Mouse (Mus musculus): Measurements from ENCODE around the gene Atxn7l3.
A peak's percentile ranks its signal among the peaks of the same experiment; 100 is the strongest.

Gene Atxn7l3

GRCm38 (mm10) chr11:102296491-102297472 is at the start of gene Atxn7l3:
Atxn7l3 (minus strand) TSS chr11:102296631.
- peak; percentile 98 to 99 for DNase-seq

DNA sequence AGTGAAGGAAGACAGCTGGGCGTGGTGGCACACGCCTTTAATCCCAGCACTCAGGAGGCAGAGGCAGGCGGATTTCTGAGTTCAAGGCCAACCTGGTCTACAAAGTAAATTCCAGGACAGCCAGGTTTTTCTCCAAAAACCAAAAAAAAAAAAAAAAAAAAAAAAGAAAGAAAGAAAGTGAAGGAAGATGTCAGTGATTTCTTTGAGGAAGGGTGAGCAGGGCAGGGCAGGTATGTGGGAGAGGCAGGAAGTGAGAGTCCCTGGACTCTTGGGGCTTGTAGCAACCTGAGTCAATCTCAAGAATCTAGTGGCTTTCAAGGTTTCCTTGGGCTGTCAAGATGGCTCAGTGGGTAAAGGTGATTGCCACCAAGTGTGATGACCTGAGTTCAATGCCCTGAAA is 48.0 kb upstream of the Atxn7l3 start:
- no peak for DNase-seq

GRCm38 (mm10) chr11:102342742-102343141 is 46.3 kb upstream of the Atxn7l3 start:
- DNase-seq = no peak

DNA sequence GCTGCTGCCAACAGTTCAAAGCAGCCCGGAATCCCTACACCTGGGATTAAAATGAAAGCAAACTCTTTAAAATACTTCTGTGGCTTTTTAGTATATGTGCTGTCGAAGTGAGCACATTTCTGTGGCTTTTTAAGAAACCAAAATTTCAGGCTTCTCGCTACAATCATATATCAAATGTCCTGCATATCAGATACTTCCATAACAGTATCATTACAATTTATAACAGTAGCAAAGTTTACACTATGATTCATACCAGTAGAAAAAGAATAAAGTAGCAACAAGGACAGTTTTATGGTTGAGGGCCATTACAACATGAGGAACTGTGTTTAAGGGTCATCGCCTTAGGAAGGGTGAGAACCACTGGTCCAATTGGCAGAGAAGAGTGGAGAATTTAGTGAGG is 44.7 kb upstream of the Atxn7l3 start:
- DNase-seq = no peak

GRCm38 (mm10) chr11:102339624-102340023 is 43.2 kb upstream of the Atxn7l3 start:
- DNase-seq = peak in 1 of 2 experiments; percentile 30

DNA sequence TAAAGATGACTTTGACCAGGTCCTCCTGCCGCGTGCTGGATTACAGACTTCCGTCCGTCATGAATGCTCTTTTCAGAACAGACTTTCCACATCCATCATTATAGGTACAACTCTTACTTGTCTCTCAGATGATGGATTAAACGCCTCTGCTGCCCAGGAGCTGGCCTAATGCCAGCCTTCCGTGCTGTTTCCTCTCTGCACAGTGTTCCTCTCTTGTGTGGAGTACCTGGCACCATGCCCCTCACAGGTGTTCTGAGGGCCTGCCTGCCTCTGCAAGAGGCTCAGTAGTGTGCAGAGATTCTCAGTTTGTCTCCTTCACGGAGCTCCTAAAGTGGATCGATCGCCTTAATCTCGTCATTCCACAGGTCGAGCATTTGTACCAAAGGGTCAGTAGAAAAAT is 42.8 kb upstream of the Atxn7l3 start:
- DNase-seq = peak; percentile 33 to 45

- peak; percentile 70 to 81 for DNase-seq
These were observed 42.1 kb upstream of the Atxn7l3 start for GRCm38 (mm10) chr11:102338561-102338960.

GRCm38 (mm10) chr11:102337921-102338320 is 41.5 kb upstream of the Atxn7l3 start:
- no peak for DNase-seq

DNA sequence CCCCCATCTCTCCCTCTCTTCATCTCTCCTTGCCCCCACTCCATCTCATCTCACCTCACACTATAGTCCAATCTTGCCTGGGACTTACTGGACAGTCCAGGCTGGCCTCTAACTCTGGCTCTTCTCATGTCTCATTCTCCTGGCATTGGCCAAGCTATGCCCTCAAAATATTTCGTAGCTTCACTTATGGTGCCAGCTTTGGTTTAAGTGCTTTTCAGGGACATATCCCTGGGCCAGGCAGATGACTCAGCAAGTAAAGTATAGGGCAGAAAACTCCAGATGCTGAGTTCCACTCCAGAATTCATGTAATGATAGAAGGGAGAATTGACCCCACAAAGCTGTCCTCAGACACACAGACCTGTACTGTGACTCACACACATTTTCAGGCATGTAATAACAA is 39.8 kb upstream of the Atxn7l3 start:
- no peak for DNase-seq

GRCm38 (mm10) chr11:102334973-102335700 is 38.7 kb upstream of the Atxn7l3 start:
- DNase-seq = peak in 1 of 2 experiments; percentile 46

DNA sequence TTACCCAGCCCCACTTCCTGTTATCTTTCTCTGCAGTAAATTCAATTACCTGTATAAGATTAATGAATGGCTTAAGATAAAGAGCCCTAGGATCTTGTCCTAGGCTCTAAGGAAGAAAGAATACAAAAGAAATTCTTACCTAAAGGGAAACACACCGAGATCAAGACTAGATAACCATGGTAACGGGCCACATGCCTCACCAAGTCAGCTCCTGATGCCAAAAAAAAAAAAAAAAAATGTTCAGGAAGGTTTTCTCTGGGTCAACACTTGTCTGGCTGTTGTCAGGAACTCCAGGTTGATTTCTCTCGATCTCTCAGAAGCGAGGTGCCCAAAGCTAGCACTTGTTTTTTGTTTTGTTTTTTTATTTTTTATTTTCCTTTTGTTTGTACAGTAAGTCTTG is 37.6 kb upstream of the Atxn7l3 start:
- no peak for DNase-seq

DNA sequence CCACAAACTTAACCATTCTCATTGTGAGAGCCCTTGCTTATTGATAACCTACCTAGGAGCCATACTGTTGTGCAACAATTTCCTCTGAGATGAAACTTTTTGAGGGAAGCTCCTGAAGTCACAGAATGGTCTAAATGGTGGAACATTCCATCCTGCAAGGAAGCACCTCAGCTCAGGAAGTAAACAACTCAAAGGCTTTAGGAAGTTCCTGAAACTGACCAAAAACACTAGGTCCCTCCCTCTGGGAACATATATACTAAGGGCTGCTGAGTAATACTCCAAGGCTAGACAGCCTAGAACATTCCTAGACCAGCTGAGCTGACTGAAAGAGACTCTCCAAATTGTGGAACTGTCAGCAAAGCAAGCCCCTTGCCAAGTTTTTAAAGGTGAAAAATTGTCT is 36.6 kb upstream of the Atxn7l3 start:
- no peak for DNase-seq

DNA sequence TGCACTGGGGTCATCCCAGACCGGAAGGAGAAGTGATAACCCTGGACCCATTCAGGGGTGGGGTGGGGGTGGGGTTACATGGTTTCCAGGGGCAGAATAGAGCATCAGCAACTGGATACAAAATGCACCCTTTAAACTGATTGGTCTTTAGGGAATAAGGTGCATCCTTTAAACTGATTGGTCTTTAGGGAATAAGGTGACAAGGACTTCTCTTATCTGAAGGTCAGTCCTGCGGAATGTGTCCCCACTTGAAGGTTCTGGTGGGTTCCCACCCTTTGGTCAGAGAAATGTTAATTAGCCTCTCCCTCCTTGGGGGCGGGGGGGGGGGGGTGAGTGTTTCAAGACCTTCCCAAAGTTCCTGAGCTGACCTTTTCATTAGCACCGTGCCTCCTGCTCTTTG is 35.4 kb upstream of the Atxn7l3 start:
- no peak for DNase-seq

GRCm38 (mm10) chr11:102330039-102330438 is 33.6 kb upstream of the Atxn7l3 start:
- no peak for DNase-seq

GRCm38 (mm10) chr11:102329518-102329917 is 33.1 kb upstream of the Atxn7l3 start:
- DNase-seq = no peak

DNA sequence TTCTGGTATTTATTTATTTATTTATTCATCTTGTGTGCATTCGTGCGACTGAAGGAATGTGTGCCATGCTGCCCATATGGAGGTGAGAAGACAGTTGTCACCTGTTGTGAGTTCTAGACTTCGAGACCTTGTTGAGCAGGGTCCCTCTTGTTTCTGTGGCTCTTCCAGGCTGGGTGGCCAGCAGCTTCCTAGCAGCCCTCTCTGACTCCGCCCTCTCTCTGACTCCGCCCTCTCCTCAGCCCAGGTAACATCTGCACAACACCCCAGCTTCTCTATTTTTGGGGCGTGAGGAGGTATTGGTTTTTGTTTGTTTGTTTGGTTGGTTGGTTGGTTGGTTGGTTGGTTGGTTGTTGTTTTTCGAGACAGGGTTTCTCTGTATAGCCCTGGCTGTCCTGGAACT is 31.4 kb upstream of the Atxn7l3 start:
- no peak for DNase-seq

- no peak for DNase-seq
These were observed 30.8 kb upstream of the Atxn7l3 start for GRCm38 (mm10) chr11:102327250-102327649.

DNA sequence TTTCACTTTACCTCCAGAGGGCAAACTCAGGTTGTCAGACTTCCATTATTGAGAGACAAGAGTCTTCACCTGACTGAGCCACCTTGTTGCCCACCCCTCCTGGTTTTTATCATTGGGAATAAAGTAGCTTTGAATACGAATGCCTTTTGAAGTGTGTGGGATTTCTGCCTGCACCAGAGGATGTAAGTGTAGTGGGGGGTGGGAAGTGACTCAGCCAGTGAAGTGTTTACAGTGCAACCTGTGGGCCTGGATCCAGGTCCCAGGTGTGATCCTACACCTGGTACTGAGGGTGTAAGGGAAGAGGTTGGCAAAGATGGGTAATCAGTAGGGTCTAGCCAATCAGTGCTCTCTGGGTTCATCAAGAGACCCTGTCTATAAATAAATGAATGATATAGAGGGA is 27.1 kb upstream of the Atxn7l3 start:
- DNase-seq = no peak

DNA sequence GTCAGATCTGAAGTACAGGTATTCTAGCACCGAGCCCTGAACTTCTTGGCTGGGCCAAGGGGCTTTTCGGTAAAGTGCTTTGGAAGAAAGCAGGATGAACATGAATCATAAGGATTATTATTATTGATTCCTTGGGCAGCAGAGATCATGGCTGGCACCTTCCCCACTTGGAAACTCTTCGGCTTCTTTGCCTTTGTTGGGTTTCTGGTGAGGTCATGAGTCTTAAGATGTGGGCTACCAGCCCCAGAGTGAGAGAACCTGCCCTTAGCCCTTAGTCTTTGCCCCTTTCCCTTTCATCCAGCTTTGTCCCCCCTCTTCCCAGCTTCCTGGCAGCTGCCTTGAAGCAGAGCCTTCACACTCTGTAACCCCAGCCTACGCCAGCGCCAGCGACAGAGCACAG is 25.5 kb upstream of the Atxn7l3 start:
- no peak for DNase-seq

DNA sequence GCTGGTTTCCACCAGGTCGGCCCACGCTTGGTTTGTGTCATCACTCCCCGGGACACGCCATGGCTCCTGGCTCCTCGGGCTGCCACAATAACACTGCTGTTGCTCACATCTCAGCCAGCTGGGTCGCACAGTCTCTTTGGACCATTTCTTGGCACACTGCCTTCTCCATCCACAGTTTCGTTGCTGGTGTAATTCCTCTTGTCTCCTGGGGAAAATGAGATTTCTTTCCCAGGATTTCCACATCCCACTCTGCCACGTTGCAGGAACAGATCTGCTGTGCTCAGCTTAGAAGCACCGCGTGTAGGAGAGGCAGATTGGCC is 24.2 kb upstream of the Atxn7l3 start:
- DNase-seq = peak; percentile 75 to 85

DNA sequence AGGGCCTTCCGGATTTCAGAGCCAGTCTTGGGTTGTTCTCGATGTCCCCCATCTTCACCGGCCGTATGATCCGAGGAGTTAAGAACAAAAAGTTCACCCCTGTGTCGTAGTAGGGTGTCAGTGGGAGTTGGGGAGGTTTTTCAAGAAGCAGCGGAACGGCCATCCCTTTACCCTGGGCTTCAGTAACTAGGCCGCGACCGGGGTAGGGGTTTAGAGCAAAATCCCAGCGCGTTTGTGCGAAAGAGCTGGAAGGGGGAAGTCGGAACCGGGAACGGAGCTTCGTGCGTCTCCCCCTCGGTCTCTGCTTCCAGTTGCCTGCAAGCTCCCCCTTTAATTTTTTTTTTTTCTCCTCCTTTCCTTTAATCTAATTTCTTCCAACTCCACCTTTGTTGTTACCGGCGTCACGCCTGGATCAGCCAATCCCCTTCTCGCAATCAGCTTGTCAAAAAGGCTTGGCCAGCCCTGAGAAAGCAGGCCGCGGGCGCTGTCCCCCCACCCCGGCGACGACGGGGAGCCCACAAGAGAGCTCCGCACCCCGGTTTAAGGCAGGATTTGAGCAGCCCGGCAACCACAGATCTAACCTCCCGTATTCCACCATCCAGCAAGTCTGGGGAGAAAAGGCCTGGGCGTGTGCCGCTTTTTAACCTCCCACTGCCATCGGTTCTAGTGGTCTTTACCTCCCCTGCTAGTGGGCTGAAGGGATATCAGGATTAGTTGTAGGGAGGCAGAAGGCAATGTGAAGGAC is 23.7 kb upstream of the Atxn7l3 start:
- peak; percentile 85 to 90 for DNase-seq

GRCm38 (mm10) chr11:102319410-102319792 is 23.0 kb upstream of the Atxn7l3 start, which contains the start of gene Ubtf:
Ubtf (minus strand) TSS chr11:102319742.
- DNase-seq = peak; percentile 84 to 90
